Mouse (Mus musculus): ENCODE data around the gene Des.

Gene Des

GRCm38 (mm10) chr1:75347279-75347678 is 12.8 kb upstream of the Des start:
- no peak for DNase-seq (ENCODE audit: low spot score)

GRCm38 (mm10) chr1:75349275-75349674 is 10.9 kb upstream of the Des start:
- DNase-seq (ENCODE audit: low spot score), result no peak

- no peak for DNase-seq (ENCODE audit: low spot score)
These were observed 2.9 kb upstream of the Des start for GRCm38 (mm10) chr1:75357261-75357660.

- no peak for DNase-seq (ENCODE audit: low spot score)
These were observed 2.1 kb upstream of the Des start for GRCm38 (mm10) chr1:75358009-75358408.

GRCm38 (mm10) chr1:75359346-75359745 is 783 bp upstream of the Des start:
- DNase-seq (ENCODE audit: low spot score), result no peak

- DNase-seq (ENCODE audit: low spot score), result no peak
These were observed 994 bp downstream of the Des start for GRCm38 (mm10) chr1:75361123-75361522.

GRCm38 (mm10) chr1:75361750-75362149 is 1.6 kb downstream of the Des start:
- no peak for DNase-seq (ENCODE audit: low spot score)

- DNase-seq (ENCODE audit: low spot score), result no peak
These were observed 3.7 kb downstream of the Des start for GRCm38 (mm10) chr1:75363868-75364267.

GRCm38 (mm10) chr1:75365510-75366137 is 5.5 kb downstream of the Des start:
- no peak for DNase-seq (ENCODE audit: low spot score)

GRCm38 (mm10) chr1:75369360-75369983 is 9.3 kb downstream of the Des start:
- no peak for DNase-seq (ENCODE audit: low spot score)

- no peak for DNase-seq (ENCODE audit: low spot score)
These were observed 10.0 kb downstream of the Des start for GRCm38 (mm10) chr1:75369984-75370660.

- peak; percentile 51 for DNase-seq (ENCODE audit: low spot score)
These were observed 11.4 kb downstream of the Des start for GRCm38 (mm10) chr1:75371317-75372095.

- no peak for DNase-seq (ENCODE audit: low spot score)
These were observed 12.3 kb downstream of the Des start for GRCm38 (mm10) chr1:75372450-75372849.

- no peak for DNase-seq (ENCODE audit: low spot score)
These were observed 13.1 kb downstream of the Des start for GRCm38 (mm10) chr1:75373276-75373675.

- DNase-seq (ENCODE audit: low spot score), result no peak
These were observed 15.1 kb downstream of the Des start, which contains the start of gene Speg for GRCm38 (mm10) chr1:75374950-75375936. TSS of gene Speg (plus strand) at chr1:75375297.

GRCm38 (mm10) chr1:75379196-75379595 is 19.1 kb downstream of the Des start:
- DNase-seq (ENCODE audit: low spot score), result no peak

GRCm38 (mm10) chr1:75379931-75380330 is 19.8 kb downstream of the Des start:
- DNase-seq (ENCODE audit: low spot score), result no peak

GRCm38 (mm10) chr1:75380951-75381350 is 20.8 kb downstream of the Des start:
- DNase-seq (ENCODE audit: low spot score), result no peak

GRCm38 (mm10) chr1:75381482-75382355 is 21.6 kb downstream of the Des start:
- DNase-seq (ENCODE audit: low spot score), result peak; percentile 39

- DNase-seq (ENCODE audit: low spot score), result no peak
These were observed 22.4 kb downstream of the Des start for GRCm38 (mm10) chr1:75382356-75383071.
